26 mouse cellular contexts compared by ENCODE assay signal in genomic region chr19:16087391-16087790, GRCm38 (mm10). TPM values are rescaled to one million over a fixed set of nuclear protein-coding genes. Genes with fewer than 3 reads are reported as not detected.
DNase-seq lines count a peak whose midpoint lies in the region; ATAC-seq lines count a peak whose summit lies in the region.
"Had no signal": no experiment of that assay in that cellular context is flagged by ENCODE, and none has a peak within 500 bp of the region (broad histone marks: within the 10 kb centered on the region; RNA-seq: fewer than 3 reads in every experiment).

No protein-coding gene starts in this region.

- no peaks in the 10 kb centered on the region for H3K27me3 ChIP-seq in lung, embryonic 16.5 days (ENCODE audit: control insufficient read depth, insufficient read depth, low read depth, low read length)
- no peaks in the 10 kb centered on the region for H3K27me3 ChIP-seq in midbrain, embryonic 11.5 days (ENCODE audit: control insufficient read depth, insufficient read depth, low read length)
- H3K27me3 ChIP-seq: CH12.LX; embryonic facial prominence, embryonic 12.5 days; forebrain, embryonic 12.5 days; Patski had no signal

- DNase-seq in lung, postnatal 14 days = no peak
- peak; percentile 76 for DNase-seq in 3T3-L1 (ENCODE audit: low read depth, low spot score)
- DNase-seq in Muller cell, postnatal 12 days (ENCODE audit: inconsistent ontology term) = peak; percentile 48
- DNase-seq in fat pad, adult 2 months (ENCODE audit: extremely low read depth, low read depth, low spot score) = peak; percentile 5
- DNase-seq in kidney, adult 8-10 months = no peak
- DNase-seq in midbrain, embryonic 11.5 days (ENCODE audit: low spot score, missing footprints) = no peak
- DNase-seq: adrenal gland, adult 8-10 months; adrenal gland, postnatal 14 days; adrenal gland, postnatal 36 days; cerebellum, adult 11-12 months; cerebellum, adult 2 months; cerebellum, adult 9-10 months; cerebellum, postnatal 10 days; cerebellum, postnatal 25 days had no signal

- no peak overlapping the region for H3K9ac ChIP-seq in lung, embryonic 16.5 days (ENCODE audit: low read length)
- H3K9ac ChIP-seq in midbrain, embryonic 11.5 days (ENCODE audit: low read length) = no peak overlapping the region
- H3K9ac ChIP-seq: embryonic facial prominence, embryonic 12.5 days; forebrain, embryonic 12.5 days had no signal

- no peaks in the 10 kb centered on the region for H3K36me3 ChIP-seq in lung, embryonic 16.5 days (ENCODE audit: control insufficient read depth, insufficient read depth, low read length)
- no peaks in the 10 kb centered on the region for H3K36me3 ChIP-seq in midbrain, embryonic 11.5 days (ENCODE audit: control insufficient read depth, insufficient read depth, low read length)
- H3K36me3 ChIP-seq: embryonic facial prominence, embryonic 10.5 days; embryonic facial prominence, embryonic 12.5 days; forebrain, embryonic 10.5 days; forebrain, embryonic 12.5 days; G1E had no signal

- ATAC-seq in lung, embryonic 16.5 days (ENCODE audit: low read depth) = no peak
- no peak for ATAC-seq in midbrain, embryonic 11.5 days (ENCODE audit: low FRiP score)
- ATAC-seq: activated CD4-positive, CD25-positive, alpha-beta regulatory T cell, adult 4 months; CD4-positive, CD25-positive, alpha-beta regulatory T cell, adult 4 months; forebrain, embryonic 14.5 days; forebrain, embryonic 16.5 days; Patski had no signal

- no peak overlapping the region for H3K4me2 ChIP-seq in lung, embryonic 16.5 days (ENCODE audit: low read depth, low read length)
- no peak overlapping the region for H3K4me2 ChIP-seq in midbrain, embryonic 11.5 days
- H3K4me2 ChIP-seq: embryonic facial prominence, embryonic 12.5 days; forebrain, embryonic 12.5 days had no signal

- H3K9me3 ChIP-seq in lung, embryonic 16.5 days (ENCODE audit: control insufficient read depth, low read length) = 0 out of 2 replicates have a peak, but pooled peaks cover 2% of the 10 kb centered on the region
- H3K9me3 ChIP-seq in midbrain, embryonic 11.5 days (ENCODE audit: control insufficient read depth, low read length) = no peaks in the 10 kb centered on the region
- H3K9me3 ChIP-seq: embryonic facial prominence, embryonic 10.5 days; embryonic facial prominence, embryonic 12.5 days; forebrain, embryonic 12.5 days; G1E had no signal

- H3K4me3 ChIP-seq in lung, embryonic 16.5 days (ENCODE audit: low read length) = no peak overlapping the region
- no peak overlapping the region for H3K4me3 ChIP-seq in midbrain, embryonic 11.5 days (ENCODE audit: low read depth, low read length)
- H3K4me3 ChIP-seq: embryonic facial prominence, embryonic 10.5 days; embryonic facial prominence, embryonic 12.5 days; forebrain, embryonic 10.5 days; forebrain, embryonic 12.5 days had no signal

- H3K27ac ChIP-seq in lung, embryonic 16.5 days (ENCODE audit: low read length) = peak overlapping the region; percentile 13; the same call in 1 of the 2 replicates
- H3K27ac ChIP-seq in midbrain, embryonic 11.5 days (ENCODE audit: low read depth, low read length) = no peak overlapping the region
- H3K27ac ChIP-seq: embryonic facial prominence, embryonic 10.5 days; embryonic facial prominence, embryonic 12.5 days; forebrain, embryonic 10.5 days; forebrain, embryonic 12.5 days had no signal

- H3K4me1 ChIP-seq in lung, embryonic 16.5 days (replicated peaks; ENCODE audit: control insufficient read depth, insufficient read depth, low read length) = no peaks in the 10 kb centered on the region
- no peaks in the 10 kb centered on the region for H3K4me1 ChIP-seq in midbrain, embryonic 11.5 days (ENCODE audit: control insufficient read depth, insufficient read depth, low read length)
- H3K4me1 ChIP-seq: embryonic facial prominence, embryonic 10.5 days; embryonic facial prominence, embryonic 12.5 days; forebrain, embryonic 10.5 days; forebrain, embryonic 12.5 days had no signal

RNA-seq across cellular contexts. Expression of gene Gnaq, which starts 45.2 kb away (rescaled TPM):
- polyA plus RNA-seq in lung, embryonic 16.5 days (2015; fragmentation: Nextera tagmentation; extraction: Ambion mirVana) = 32.5 and 32.9 TPM in 2 replicates
- 22.6 and 24.0 TPM in 2 replicates for polyA plus RNA-seq in midbrain, embryonic 11.5 days (2014; fragmentation: Nextera tagmentation; extraction: Ambion mirVana)
- polyA plus RNA-seq: G1E had no signal

Comparison
In these comparisons a context has a peak if more than half of its experiments do, and no peak if none do; other contexts are left out.
1. DNase-seq: peak in 3T3-L1 (single experiment), Muller cell, postnatal 12 days (single experiment) and fat pad, adult 2 months (single experiment); none in lung, postnatal 14 days (single experiment), kidney, adult 8-10 months (0 of 2) and midbrain, embryonic 11.5 days (single experiment).